Mouse (Mus musculus) forebrain, embryonic 11.5 days (tissue): ENCODE measurements around the gene Saysd1. TPM values are rescaled to one million over a fixed set of nuclear protein-coding genes. Genes with fewer than 3 reads are reported as not detected.

Experiments
- ATAC-seq: fragments of 200-750 bp; cut with Nextera tagmentation; replicated peaks from 2 replicates; pipeline ENCODE4 v1.8.0; 2017; ENCODE audit warnings: moderate TSS enrichment; ENCODE audit not compliant: low FRiP score
- DNase-seq: peaks from one replicate; pipeline ENCODE4 v3.0.0-alpha.2; 2017; ENCODE audit warnings: low spot score
- H3K27ac ChIP-seq: fragments of 300-500 bp; sonication (generic); 2 replicates; pipeline ENCODE4 v1.5.1; 2014; ENCODE audit warnings: low read depth, low read length
- H3K27me3 ChIP-seq: fragments of 300-500 bp; sonication (generic); 2 replicates; pipeline ENCODE4 v1.6.1; 2014; ENCODE audit warnings: mild to moderate bottlenecking, low read length, mixed read lengths; ENCODE audit not compliant: control insufficient read depth, insufficient read depth
- H3K36me3 ChIP-seq: fragments of 300-500 bp; sonication (generic); 2 replicates; pipeline ENCODE4 v1.6.1; 2014; ENCODE audit warnings: mild to moderate bottlenecking, low read length, moderate library complexity, mixed read lengths; ENCODE audit not compliant: control insufficient read depth, insufficient read depth
- H3K4me1 ChIP-seq: fragments of 300-500 bp; sonication (generic); replicated peaks from 2 replicates; pipeline ENCODE4 v1.6.1; 2014; ENCODE audit warnings: low read length, mixed read lengths; ENCODE audit not compliant: control insufficient read depth, insufficient read depth
- H3K4me2 ChIP-seq: fragments of 300-500 bp; sonication (generic); 2 replicates; pipeline ENCODE4 v1.6.1; 2014; ENCODE audit warnings: low read depth, mild to moderate bottlenecking, low read length, moderate library complexity, mixed read lengths; ENCODE audit not compliant: severe bottlenecking
- H3K4me3 ChIP-seq: fragments of 300-500 bp; sonication (generic); 2 replicates; pipeline ENCODE4 v1.5.1; 2014; ENCODE audit warnings: low read depth, low read length
- H3K9ac ChIP-seq: fragments of 300-500 bp; sonication (generic); 2 replicates; pipeline ENCODE4 v1.6.1; 2014; ENCODE audit warnings: low read length
- H3K9me3 ChIP-seq: fragments of 300-500 bp; sonication (generic); 2 replicates; pipeline ENCODE4 v1.6.1; 2016; ENCODE audit warnings: low read length, mixed read lengths; ENCODE audit not compliant: control insufficient read depth
- WGBS: fragments of 180-500 bp; shearing (Covaris S2); extraction: QIAGEN DNeasy Blood & Tissue Kit; methylation state at CpG from one replicate; pipeline ENCODE4 v1.1.7; 2014; 5-methylcytosine and 5-hydroxymethylcytosine counted together
- polyA plus RNA-seq: library from polyadenylated mRNA; unstranded; fragments of >200 nt; fragmentation: Nextera tagmentation; extraction: Ambion mirVana; gene quantifications from 2 replicates; pipeline ENCODE4 v1.2.1, GENCODE M21; 2014

Saysd1 gene
- polyA plus RNA-seq, 1 experiment from 2014 or later = 11.6 TPM

DNA sequence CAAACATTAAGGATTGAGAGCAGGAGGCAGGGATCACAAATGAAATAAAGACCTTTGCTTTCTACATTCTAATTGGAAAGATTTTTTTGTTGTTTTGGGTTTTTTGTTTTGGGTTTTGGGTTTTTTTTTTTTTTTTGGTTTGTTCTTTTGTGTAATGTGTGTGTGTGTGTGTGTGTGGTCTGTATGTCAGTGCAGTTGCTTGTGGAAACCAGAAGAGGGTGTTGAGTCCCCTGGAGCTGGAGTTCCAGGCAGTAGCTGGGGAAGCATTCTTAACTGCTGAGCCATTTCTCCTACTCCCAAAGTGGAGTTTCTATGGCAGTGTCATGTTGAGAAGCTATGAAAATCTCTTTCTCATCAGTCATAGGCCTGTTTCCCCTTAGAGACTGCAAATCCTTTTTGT lies 54.0 kb downstream of the Saysd1 start:
- no peak overlapping the region for H3K27ac ChIP-seq
- H3K4me3 ChIP-seq = no peak overlapping the region
- H3K27me3 ChIP-seq = no peaks in the 10 kb centered on the region
- no peaks in the 10 kb centered on the region for H3K9me3 ChIP-seq
- no peaks in the 10 kb centered on the region for H3K36me3 ChIP-seq
- no peak overlapping the region for H3K9ac ChIP-seq
- H3K4me1 ChIP-seq = no peaks in the 10 kb centered on the region
- ATAC-seq (no peak), DNase-seq (no peak)
- no peak overlapping the region for H3K4me2 ChIP-seq

DNA sequence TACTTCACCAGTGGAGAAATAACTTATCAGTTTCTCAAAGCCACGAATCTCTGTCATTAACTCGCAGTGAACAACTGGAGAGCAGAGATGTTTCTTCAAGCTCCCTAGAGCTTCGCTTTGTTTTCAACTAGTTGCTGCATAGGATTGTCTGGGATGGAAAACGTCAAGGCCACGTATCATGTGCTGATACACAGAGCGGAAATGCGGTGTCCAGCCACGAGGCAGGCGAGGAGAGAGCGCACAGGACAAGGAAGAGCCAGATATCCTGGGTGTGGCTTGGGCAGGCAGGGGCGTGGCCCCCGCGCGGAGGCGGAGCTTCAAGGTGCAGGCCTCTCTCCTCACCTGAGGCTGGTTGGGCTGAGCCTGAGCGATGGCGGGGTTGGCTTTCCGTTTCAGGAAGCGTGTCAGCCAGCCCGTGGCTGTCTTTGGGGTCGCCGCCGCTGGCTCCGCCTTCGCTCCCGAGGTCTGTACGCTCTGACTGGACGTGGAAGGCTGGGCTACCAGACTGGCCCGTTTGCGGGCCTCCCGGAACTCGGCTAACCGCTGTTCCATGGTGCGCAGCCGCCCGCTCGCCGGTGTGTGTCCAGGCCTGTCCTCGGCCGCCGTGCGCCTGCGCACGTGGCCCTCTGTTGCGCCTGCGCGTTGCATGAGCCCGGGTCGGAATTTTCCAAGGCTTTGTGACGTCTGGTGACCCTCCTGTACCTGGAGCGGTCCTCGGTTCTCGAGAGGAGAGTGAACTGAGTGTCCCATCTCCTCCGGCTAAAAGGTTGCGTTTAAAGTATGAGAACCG lies 55.6 kb downstream of the Saysd1 start:
- ATAC-seq (peak; percentile 97), DNase-seq (peak; percentile 95)
- WGBS = 3% methylated on average over 55 of the region's 56 CpGs

DNA sequence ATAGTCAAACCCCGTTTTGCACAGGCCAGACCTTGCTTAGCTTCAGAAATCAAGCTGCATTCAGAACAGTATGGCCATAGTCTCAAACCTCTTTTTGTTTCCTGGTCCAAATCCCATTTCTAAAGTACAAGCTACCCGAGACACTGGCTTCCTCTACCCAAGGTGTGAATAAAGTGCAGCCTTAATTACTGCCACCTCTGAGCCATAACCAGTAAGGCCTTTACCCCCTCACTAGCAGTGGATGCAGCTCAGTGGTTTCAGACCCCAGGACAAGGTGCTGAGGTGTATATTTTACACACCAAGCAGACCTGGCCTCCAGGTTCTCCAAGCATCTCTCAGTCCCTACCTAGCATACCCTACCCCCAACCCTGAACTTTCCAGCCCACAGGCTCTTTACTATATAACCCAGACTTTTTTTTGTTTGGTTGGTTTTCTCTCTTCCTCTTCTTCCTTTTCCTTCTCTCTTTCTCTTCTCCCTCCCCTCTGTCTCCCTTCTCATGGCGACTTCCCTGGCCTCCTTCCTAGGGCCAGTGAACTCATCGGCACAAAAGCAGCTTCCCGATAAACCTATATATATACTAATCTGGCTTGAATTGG lies 56.3 kb downstream of the Saysd1 start:
- 86% methylated on average over 5 of the region's 5 CpGs for WGBS
- H3K9ac ChIP-seq = peak overlapping the region; percentile 78
- peak overlapping the region; percentile 82 for H3K4me2 ChIP-seq
- H3K36me3 ChIP-seq = no peaks in the 10 kb centered on the region
- no peak for ATAC-seq
- DNase-seq = no peak
- peak overlapping the region; percentile 91; the same call in 1 of the 2 replicates for H3K27ac ChIP-seq
- H3K4me1 ChIP-seq = no peaks in the 10 kb centered on the region
- peak overlapping the region; percentile 55 for H3K4me3 ChIP-seq
- no peaks in the 10 kb centered on the region for H3K27me3 ChIP-seq
- H3K9me3 ChIP-seq = no peaks in the 10 kb centered on the region

More for the DNA sequence above, 55.6 kb downstream of the Saysd1 start:
- Histone ChIP-seq H3K4me1 (no peaks in the 10 kb centered on the region), H3K9ac (peak overlapping the region; percentile 78), H3K4me3 (peak overlapping the region; percentile 55), H3K36me3 (no peaks in the 10 kb centered on the region), H3K27me3 (no peaks in the 10 kb centered on the region), H3K27ac (peak overlapping the region; percentile 91), H3K4me2 (peak overlapping the region; percentile 82), H3K9me3 (no peaks in the 10 kb centered on the region)

DNA sequence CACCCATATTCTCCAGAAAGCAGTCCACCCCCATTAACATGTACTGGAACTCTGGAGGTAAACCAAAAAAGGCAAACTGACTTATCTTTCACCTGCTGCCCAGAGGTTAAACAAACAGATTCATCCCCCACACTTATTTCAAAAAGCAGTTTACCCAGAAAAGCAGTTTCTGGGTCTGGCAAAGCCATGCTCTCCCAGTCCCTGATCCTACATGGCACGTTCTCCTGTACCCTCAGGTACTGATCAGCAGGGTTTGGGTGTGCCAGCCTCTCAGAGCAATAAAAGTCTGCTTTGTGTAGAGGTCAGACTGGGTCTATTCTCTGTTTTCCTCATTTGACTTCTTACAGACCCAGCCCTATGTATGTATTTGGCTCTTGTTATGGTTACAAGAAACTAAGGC lies 57.2 kb downstream of the Saysd1 start:
- H3K9ac ChIP-seq = no peak overlapping the region
- WGBS = 90% methylated on average over 1 of the region's 1 CpGs
- H3K27ac ChIP-seq = no peak overlapping the region
- no peak overlapping the region for H3K4me3 ChIP-seq
- H3K4me2 ChIP-seq = no peak overlapping the region
- DNase-seq (no peak), ATAC-seq (no peak)
- no peaks in the 10 kb centered on the region for H3K4me1 ChIP-seq
- no peaks in the 10 kb centered on the region for H3K9me3 ChIP-seq
- H3K27me3 ChIP-seq = no peaks in the 10 kb centered on the region
- H3K36me3 ChIP-seq = no peaks in the 10 kb centered on the region

DNA sequence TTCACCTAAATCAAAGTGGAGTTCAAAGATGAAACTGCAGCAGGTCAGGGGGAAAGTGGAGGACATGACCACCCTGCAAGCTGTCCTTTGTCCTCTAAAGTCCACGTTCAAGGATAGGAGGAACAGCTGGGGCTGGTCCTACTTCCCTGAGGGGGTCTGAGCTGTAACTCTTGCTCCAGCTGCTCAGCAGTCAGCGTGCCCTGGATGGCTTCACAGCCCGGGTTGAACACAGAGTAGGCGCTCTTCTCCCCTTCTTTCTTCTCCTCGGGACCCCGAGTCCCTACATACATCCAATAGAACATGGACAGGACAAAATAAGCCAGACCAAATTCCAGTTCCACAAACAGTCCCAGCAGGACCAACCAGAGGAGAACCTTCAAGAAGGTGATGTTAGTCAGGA lies 61.2 kb downstream of the Saysd1 start:
- 90% methylated on average over 6 of the region's 6 CpGs for WGBS
- Histone ChIP-seq H3K9me3 (no peaks in the 10 kb centered on the region), H3K4me2 (no peak overlapping the region), H3K27ac (no peak overlapping the region), H3K4me3 (no peak overlapping the region), H3K9ac (no peak overlapping the region), H3K4me1 (no peaks in the 10 kb centered on the region), H3K36me3 (no peaks in the 10 kb centered on the region), H3K27me3 (no peaks in the 10 kb centered on the region)
- no peak for ATAC-seq
- no peak for DNase-seq

DNA sequence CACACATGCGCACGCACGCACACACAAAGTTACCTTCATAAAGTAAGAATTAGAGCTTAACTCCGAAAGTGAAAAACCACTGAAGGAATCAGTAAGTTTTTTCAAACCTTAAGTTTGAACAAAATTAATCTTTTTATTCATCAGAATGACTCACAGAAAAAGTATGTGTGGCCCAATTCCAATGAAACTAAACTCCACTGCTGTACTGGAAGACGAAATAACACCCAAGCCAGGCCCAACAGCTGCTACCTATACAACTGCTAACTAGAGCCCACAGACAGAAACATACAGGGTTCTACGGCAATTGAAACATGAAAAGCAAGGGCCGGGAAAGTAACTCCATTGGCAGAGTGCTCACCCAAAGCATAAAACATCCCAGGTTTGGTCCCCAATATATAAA lies 62.8 kb downstream of the Saysd1 start:
- no peaks in the 10 kb centered on the region for H3K27me3 ChIP-seq
- no peaks in the 10 kb centered on the region for H3K36me3 ChIP-seq
- 95% methylated on average over 7 of the region's 7 CpGs for WGBS
- DNase-seq (no peak), ATAC-seq (no peak)
- H3K27ac ChIP-seq = no peak overlapping the region
- H3K9ac ChIP-seq = no peak overlapping the region
- no peak overlapping the region for H3K4me2 ChIP-seq
- no peak overlapping the region for H3K4me3 ChIP-seq
- H3K9me3 ChIP-seq = no peaks in the 10 kb centered on the region
- no peaks in the 10 kb centered on the region for H3K4me1 ChIP-seq

DNA sequence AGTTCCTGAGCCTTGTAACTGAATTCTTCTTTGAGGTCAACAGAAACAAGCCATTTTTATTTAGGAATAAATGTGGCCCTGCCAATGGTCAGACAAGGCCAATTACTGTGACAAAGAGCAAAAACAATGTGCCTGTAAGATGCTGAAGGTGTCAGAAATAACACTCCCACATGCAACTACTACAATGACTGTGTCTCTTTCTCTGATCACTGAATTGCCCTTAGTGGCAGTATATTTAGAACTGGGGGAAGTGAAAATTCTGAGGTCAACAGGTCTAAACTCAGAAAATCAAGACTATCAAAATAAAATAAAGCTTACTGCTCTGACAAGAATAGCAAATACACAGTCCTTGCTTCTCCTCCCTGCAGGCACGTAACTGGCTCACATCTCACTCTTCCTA lies 63.6 kb downstream of the Saysd1 start:
- H3K4me2 ChIP-seq = no peak overlapping the region
- H3K36me3 ChIP-seq = no peaks in the 10 kb centered on the region
- no peaks in the 10 kb centered on the region for H3K27me3 ChIP-seq
- DNase-seq (no peak), ATAC-seq (no peak)
- H3K9ac ChIP-seq = no peak overlapping the region
- no peaks in the 10 kb centered on the region for H3K4me1 ChIP-seq
- no peak overlapping the region for H3K4me3 ChIP-seq
- H3K9me3 ChIP-seq = no peaks in the 10 kb centered on the region
- WGBS = 76% methylated on average over 1 of the region's 1 CpGs
- H3K27ac ChIP-seq = no peak overlapping the region

DNA sequence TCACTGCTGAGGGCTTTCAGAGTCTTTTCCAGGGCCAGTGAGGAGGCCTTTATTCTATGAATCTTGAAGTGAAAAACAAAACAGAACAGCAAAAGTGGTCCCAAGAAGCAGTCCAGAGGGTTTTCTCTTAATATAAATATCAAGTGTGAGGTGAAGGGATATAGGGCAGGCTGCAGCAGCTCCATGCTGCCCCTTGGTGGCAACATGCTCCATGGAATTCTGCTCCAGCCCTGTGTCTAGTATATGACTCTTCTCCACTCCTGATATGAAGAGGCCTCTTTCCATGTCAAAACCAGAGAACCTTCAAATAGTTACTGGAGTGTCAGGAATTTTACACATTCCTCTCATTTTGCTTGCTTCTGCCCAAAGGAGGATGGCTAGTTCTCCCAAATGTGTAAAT lies 67.7 kb downstream of the Saysd1 start:
- Histone ChIP-seq H3K4me2 (no peak overlapping the region), H3K4me3 (no peak overlapping the region), H3K4me1 (no peaks in the 10 kb centered on the region), H3K27ac (no peak overlapping the region), H3K36me3 (no peaks in the 10 kb centered on the region), H3K9me3 (no peaks in the 10 kb centered on the region), H3K27me3 (no peaks in the 10 kb centered on the region), H3K9ac (no peak overlapping the region)
- ATAC-seq (no peak), DNase-seq (peak; percentile 61)

DNA sequence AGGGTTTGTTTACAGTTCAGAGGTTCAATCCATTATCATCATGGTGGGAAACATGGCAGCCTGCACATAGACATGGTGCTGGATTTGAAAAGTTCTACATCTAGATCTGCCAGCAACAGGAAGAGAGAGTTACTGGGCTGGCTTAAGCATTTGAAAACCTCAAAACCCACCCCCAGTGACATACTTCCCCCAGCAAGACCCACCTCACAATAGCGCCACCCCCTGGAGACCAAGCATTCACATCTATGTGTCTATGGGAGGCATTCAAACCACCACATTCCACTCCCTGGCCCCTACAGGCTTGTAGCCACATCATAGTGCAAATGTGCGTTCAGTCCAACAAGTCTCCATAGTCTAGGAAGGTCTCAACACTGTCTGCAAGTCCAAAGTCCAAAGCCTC lies 70.0 kb downstream of the Saysd1 start:
- no peaks in the 10 kb centered on the region for H3K4me1 ChIP-seq
- H3K27ac ChIP-seq = no peak overlapping the region
- no peak for ATAC-seq
- H3K9me3 ChIP-seq = no peaks in the 10 kb centered on the region
- no peak overlapping the region for H3K9ac ChIP-seq
- no peak for DNase-seq
- no peak overlapping the region for H3K4me3 ChIP-seq
- WGBS = 95% methylated on average over 2 of the region's 2 CpGs
- H3K4me2 ChIP-seq = no peak overlapping the region
- no peaks in the 10 kb centered on the region for H3K27me3 ChIP-seq
- no peaks in the 10 kb centered on the region for H3K36me3 ChIP-seq
